Mouse (Mus musculus) intestine, postnatal 0 days (tissue): ENCODE results near the gene Fbxl18. TPM values are rescaled to one million over a fixed set of nuclear protein-coding genes. Genes with fewer than 3 reads are reported as not detected.
A peak's percentile ranks its signal among the peaks of the same experiment; 100 is the strongest.

Source experiments
- ATAC-seq: fragments of 200-750 bp; cut with Nextera tagmentation; 2 replicates; pipeline ENCODE4 v1.8.0; 2017; ENCODE audit warnings: mild to moderate bottlenecking, moderate TSS enrichment, moderate library complexity
- H3K27ac ChIP-seq: fragments of 300-500 bp; sonication (generic); 2 replicates; pipeline ENCODE4 v1.5.1; 2014; ENCODE audit warnings: mild to moderate bottlenecking, low read depth, low read length, moderate library complexity
- H3K27me3 ChIP-seq: fragments of 300-500 bp; sonication (generic); replicated peaks from 2 replicates; pipeline ENCODE4 v1.6.1; 2014; ENCODE audit warnings: low read length, mixed read lengths; ENCODE audit not compliant: control insufficient read depth, insufficient read depth
- H3K36me3 ChIP-seq: fragments of 300-500 bp; sonication (generic); 2 replicates; pipeline ENCODE4 v1.6.1; 2014; ENCODE audit warnings: mild to moderate bottlenecking, moderate library complexity; ENCODE audit not compliant: control insufficient read depth, insufficient read depth
- H3K4me1 ChIP-seq: fragments of 300-500 bp; sonication (generic); replicated peaks from 2 replicates; pipeline ENCODE4 v1.6.1; 2014; ENCODE audit warnings: antibody characterized with exemption, low read length, mixed read lengths; ENCODE audit not compliant: control insufficient read depth, insufficient read depth
- H3K4me2 ChIP-seq: fragments of 300-500 bp; sonication (generic); replicated peaks from 2 replicates; pipeline ENCODE4 v1.6.1; 2014; ENCODE audit warnings: low read depth, mild to moderate bottlenecking, moderate library complexity
- H3K4me3 ChIP-seq: fragments of 300-500 bp; sonication (generic); 2 replicates; pipeline ENCODE4 v1.5.1; 2014; ENCODE audit warnings: low read depth, low read length
- H3K9ac ChIP-seq: fragments of 300-500 bp; sonication (generic); 2 replicates; pipeline ENCODE4 v1.6.1; 2014; ENCODE audit warnings: mild to moderate bottlenecking, low read depth, low read length
- H3K9me3 ChIP-seq: fragments of 300-500 bp; sonication (generic); 2 replicates; pipeline ENCODE4 v1.6.1; 2016; ENCODE audit warnings: mixed run types; ENCODE audit not compliant: control insufficient read depth
- CTCF ChIP-seq: sonication (generic); IDR thresholded peaks from 2 replicates; pipeline ENCODE4 v1.5.1; 2016; ENCODE audit warnings: low read depth, mild to moderate bottlenecking, control low read depth, antibody characterized with exemption, moderate library complexity
- WGBS: fragments of 180-500 bp; shearing (Covaris S2); extraction: QIAGEN DNeasy Blood & Tissue Kit; methylation state at CpG from one replicate; pipeline ENCODE4 v1.1.7; 2014; 5-methylcytosine and 5-hydroxymethylcytosine counted together
- polyA plus RNA-seq: library from polyadenylated mRNA; unstranded; fragments of >200 nt; fragmentation: Nextera tagmentation; extraction: Ambion mirVana; gene quantifications from 2 replicates; pipeline ENCODE4 v1.2.1, GENCODE M21; 2015

The Fbxl18 gene
- polyA plus RNA-seq, result 5.6 and 6.2 TPM in 2 replicates

GRCm38 (mm10) chr5:142894918-142895613, at the start of gene Fbxl18:
Gene Fbxl18, minus strand, starts transcription at chr5:142895421.
- peak; percentile 74 for ATAC-seq
- Histone ChIP-seq H3K27ac (peak within 1 kb of the TSS; percentile 68), H3K4me3 (peak within 1 kb of the TSS; percentile 56), H3K27me3 (no peaks in the 10 kb centered on the region), H3K9me3 (no peaks in the 10 kb centered on the region), H3K9ac (peak within 1 kb of the TSS; percentile 74), H3K4me2 (peak within 1 kb of the TSS; percentile 82), H3K4me1 (peaks cover 4% of the 10 kb centered on the region; the same call in 1 of the 2 replicates), H3K36me3 (peaks cover 13% of the 10 kb centered on the region; the same call in 1 of the 2 replicates)
- under 1% methylated on average over 40 of the region's 40 CpGs for WGBS
- no peak for TF ChIP-seq CTCF

GRCm38 (mm10) chr5:142940393-142940792, 45.2 kb upstream of the Fbxl18 start:
- peak; percentile 61 for TF ChIP-seq CTCF
- H3K4me2 ChIP-seq, result no peak overlapping the region
- no peak overlapping the region for H3K9ac ChIP-seq
- H3K27me3 ChIP-seq, result no peaks in the 10 kb centered on the region
- ATAC-seq, result no peak
- no peaks in the 10 kb centered on the region for H3K36me3 ChIP-seq
- 59% methylated on average over 2 of the region's 2 CpGs for WGBS
- no peak overlapping the region for H3K27ac ChIP-seq
- H3K4me1 ChIP-seq, result no peaks in the 10 kb centered on the region
- H3K4me3 ChIP-seq, result no peak overlapping the region
- H3K9me3 ChIP-seq, result no peaks in the 10 kb centered on the region

- 40% methylated on average over 19 of the region's 19 CpGs for whole genome bisulfite sequencing
- H3K4me1 ChIP-seq, result no peaks in the 10 kb centered on the region
- H3K27me3 ChIP-seq, result no peaks in the 10 kb centered on the region
- TF ChIP-seq CTCF, result 0 out of 2 replicates have a peak, but pooled peaks have one; percentile 1
- H3K4me2 ChIP-seq, result no peak overlapping the region
- no peaks in the 10 kb centered on the region for H3K9me3 ChIP-seq
- no peak overlapping the region for H3K27ac ChIP-seq
- no peak overlapping the region for H3K4me3 ChIP-seq
- H3K9ac ChIP-seq, result no peak overlapping the region
- no peak for ATAC-seq
- no peaks in the 10 kb centered on the region for H3K36me3 ChIP-seq
These were observed 42.9 kb upstream of the Fbxl18 start for GRCm38 (mm10) chr5:142937956-142938727.

- H3K9me3 ChIP-seq, result no peaks in the 10 kb centered on the region
- no peak overlapping the region for H3K27ac ChIP-seq
- peak; percentile 99 for TF ChIP-seq CTCF
- peak overlapping the region; percentile 65 for H3K4me2 ChIP-seq
- 0 out of 2 replicates have a peak, but pooled peaks cover 3% of the 10 kb centered on the region for H3K4me1 ChIP-seq
- ATAC-seq, result peak; percentile 29
- H3K9ac ChIP-seq, result no peak overlapping the region
- H3K4me3 ChIP-seq, result peak overlapping the region; percentile 14; the same call in 1 of the 2 replicates
- no peaks in the 10 kb centered on the region for H3K36me3 ChIP-seq
- H3K27me3 ChIP-seq, result no peaks in the 10 kb centered on the region
- WGBS, result 5% methylated on average over 17 of the region's 17 CpGs
These were observed 41.1 kb upstream of the Fbxl18 start for GRCm38 (mm10) chr5:142936336-142936719.

GRCm38 (mm10) chr5:142935642-142936335, 40.6 kb upstream of the Fbxl18 start:
- Histone ChIP-seq H3K4me1 (0 out of 2 replicates have a peak, but pooled peaks cover 3% of the 10 kb centered on the region), H3K4me2 (peak overlapping the region; percentile 65), H3K36me3 (no peaks in the 10 kb centered on the region), H3K9me3 (no peaks in the 10 kb centered on the region), H3K27ac (0 out of 2 replicates have a peak overlapping the region, but pooled peaks have one; percentile 9), H3K27me3 (no peaks in the 10 kb centered on the region), H3K9ac (no peak overlapping the region), H3K4me3 (peak overlapping the region; percentile 14; the same call in 1 of the 2 replicates)
- ATAC-seq, result peak; percentile 44; the same call in 1 of the 2 replicates
- peak; percentile 79 for TF ChIP-seq CTCF
- WGBS, result 23% methylated on average over 13 of the region's 13 CpGs

GRCm38 (mm10) chr5:142932731-142933130, 37.5 kb upstream of the Fbxl18 start:
- H3K27ac ChIP-seq, result no peak overlapping the region
- peaks cover 7% of the 10 kb centered on the region; the same call in 1 of the 2 replicates for H3K4me1 ChIP-seq
- H3K4me2 ChIP-seq, result peak overlapping the region; percentile 49; the same call in 1 of the 2 replicates
- no peak for ATAC-seq
- WGBS, result 79% methylated on average over 8 of the region's 8 CpGs
- no peak overlapping the region for H3K9ac ChIP-seq
- no peaks in the 10 kb centered on the region for H3K9me3 ChIP-seq
- no peaks in the 10 kb centered on the region for H3K27me3 ChIP-seq
- no peaks in the 10 kb centered on the region for H3K36me3 ChIP-seq
- TF ChIP-seq CTCF, result no peak
- no peak overlapping the region for H3K4me3 ChIP-seq
